In the genomic region with DNA sequence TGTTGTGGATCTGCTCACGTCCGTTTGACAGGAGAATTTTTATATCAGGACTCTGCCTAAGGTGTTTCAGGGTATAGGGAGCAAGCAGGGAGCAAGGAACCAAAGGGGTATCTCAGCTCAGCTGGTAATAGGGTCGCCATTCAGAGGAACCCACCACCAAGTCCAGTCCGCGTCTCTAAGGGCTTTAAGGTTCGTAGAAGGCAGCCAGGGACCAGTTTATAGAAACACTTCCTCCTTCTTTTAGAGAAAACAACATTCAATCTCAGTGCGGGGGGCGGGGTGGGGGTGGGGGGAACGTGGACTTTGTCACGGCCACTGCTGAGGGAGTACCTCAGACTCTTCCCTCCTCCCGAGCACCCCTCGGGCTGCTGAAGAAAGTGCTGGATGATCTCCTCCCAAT, we compare ENCODE assay signal across 8 mouse cellular contexts. TPM values are rescaled to one million over a fixed set of nuclear protein-coding genes. Genes with fewer than 3 reads are reported as not detected.
DNase-seq lines count a peak whose midpoint lies in the region; ATAC-seq and TF ChIP-seq lines count a peak whose summit lies in the region.

No protein-coding gene starts in this region.

- H3K4me2 ChIP-seq in neural tube, embryonic 11.5 days (ENCODE audit: low read depth), result peak overlapping the region; percentile 25
- H3K4me2 ChIP-seq in liver, embryonic 15.5 days, result peak overlapping the region; percentile 86

- no peak for ATAC-seq in neural tube, embryonic 11.5 days (ENCODE audit: insufficient read depth, low FRiP score, low TSS enrichment)
- no peak for ATAC-seq in liver, embryonic 15.5 days (ENCODE audit: insufficient read depth)

- H3K36me3 ChIP-seq in neural tube, embryonic 11.5 days (ENCODE audit: control insufficient read depth, insufficient read depth, low read length), result no peaks in the 10 kb centered on the region
- no peaks in the 10 kb centered on the region for H3K36me3 ChIP-seq in liver, embryonic 15.5 days (replicated peaks)

- H3K4me3 ChIP-seq in gastrocnemius, adult 2 months, result 0 out of 2 replicates have a peak overlapping the region, but pooled peaks have one; percentile 80
- H3K4me3 ChIP-seq in neural tube, embryonic 11.5 days (ENCODE audit: low read depth, low read length), result no peak overlapping the region
- no peak overlapping the region for H3K4me3 ChIP-seq in liver, embryonic 15.5 days (replicated peaks)

- no peak overlapping the region for H3K27ac ChIP-seq in gastrocnemius, adult 2 months
- no peak overlapping the region for H3K27ac ChIP-seq in neural tube, embryonic 11.5 days (ENCODE audit: low read depth, low read length)
- no peak overlapping the region for H3K27ac ChIP-seq in liver, embryonic 15.5 days (replicated peaks)

- H3K9me3 ChIP-seq in neural tube, embryonic 11.5 days (ENCODE audit: control insufficient read depth, low read length), result no peaks in the 10 kb centered on the region
- H3K9me3 ChIP-seq in liver, embryonic 15.5 days (replicated peaks), result no peaks in the 10 kb centered on the region

- 8% methylated on average over 12 of the region's 12 CpGs for WGBS in neural tube, embryonic 11.5 days
- WGBS in liver, embryonic 15.5 days (ENCODE audit: insufficient replicate concordance), result 4% methylated on average over 12 of the region's 12 CpGs

- intact Hi-C loops in gastrocnemius, adult 2 months (cut with DNase I), result loop anchor here (2.0 kb wide), 1 partner anchor 123 kb away; no protein-coding TSS in a partner anchor

- TF ChIP-seq CTCF in gastrocnemius, adult 2 months (IDR thresholded peaks at IDR 0.05), result no peak

- H3K9ac ChIP-seq in neural tube, embryonic 11.5 days (ENCODE audit: low read length), result no peak overlapping the region
- H3K9ac ChIP-seq in liver, embryonic 15.5 days, result no peak overlapping the region

- H3K4me1 ChIP-seq in neural tube, embryonic 11.5 days (ENCODE audit: control insufficient read depth, insufficient read depth, low read length), result no peaks in the 10 kb centered on the region
- H3K4me1 ChIP-seq in liver, embryonic 15.5 days (replicated peaks), result peaks cover 20% of the 10 kb centered on the region

- no peak for DNase-seq in gastrocnemius, adult 2 months
- DNase-seq in gastrocnemius, postnatal 10 days, result no peak
- no peak for DNase-seq in neural tube, embryonic 11.5 days (ENCODE audit: low spot score)
- DNase-seq in neural tube, embryonic 10.5 days (ENCODE audit: extremely low spot score, low spot score), result no peak
- DNase-seq in cerebellum, postnatal 4 days (ENCODE audit: low spot score in 2 of 2), result no peak
- DNase-seq in cerebellum, postnatal 36 days, result no peak
- DNase-seq in cerebellum, adult 8-10 months, result no peak

- 0 out of 2 replicates have a peak, but pooled peaks cover 3% of the 10 kb centered on the region for H3K27me3 ChIP-seq in neural tube, embryonic 11.5 days (ENCODE audit: control insufficient read depth, insufficient read depth, low read length)
- peaks cover 86% of the 10 kb centered on the region for H3K27me3 ChIP-seq in liver, embryonic 15.5 days

RNA-seq across cellular contexts. Expression of a gene that starts 48.4 kb away (rescaled TPM):
- 1 to 10 TPM; 4.0 to 5.0 TPM for total RNA-seq in gastrocnemius, adult 2 months (2021)
- total RNA-seq in gastrocnemius, postnatal 10 days (2021), result 10 to 100 TPM in 1 of 2 experiments, 1 to 10 TPM in 1; 9.1 to 10.5 TPM
- 87.7 and 88.4 TPM in 2 replicates for polyA plus RNA-seq in neural tube, embryonic 11.5 days (2014; fragmentation: Nextera tagmentation; extraction: Ambion mirVana)
- polyA plus RNA-seq in liver, embryonic 15.5 days (2015; fragmentation: Nextera tagmentation; extraction: Ambion mirVana), result 77.5 and 87.2 TPM in 2 replicates
